Mouse (Mus musculus): Measurements from ENCODE around the gene Rsph10b. TPM values are rescaled to one million over a fixed set of nuclear protein-coding genes. Genes with fewer than 3 reads are reported as not detected.
A peak's percentile ranks its signal among the peaks of the same experiment; 100 is the strongest.

The Rsph10b gene
- polyA plus RNA-seq, 1 experiment: 6.4 TPM

GRCm38 (mm10) chr5:143985381-143985780, 52.5 kb downstream of the Rsph10b start:
- Histone ChIP-seq H3K4me3 (replicated peaks; ENCODE audit: extremely low read depth, low read depth, low read length) (no peak overlapping the region), H3K4me1 (ENCODE audit: control insufficient read depth, insufficient read depth, low read length) (no peaks in the 10 kb centered on the region)
- TF ChIP-seq CTCF (IDR thresholded peaks at IDR 0.05; ENCODE audit: insufficient read depth, low read length) (no peak), POLR2A (IDR thresholded peaks at IDR 0.05; ENCODE audit: borderline replicate concordance, extremely low read depth, low read depth, low read length) (no peak)
- DNase-seq: no peak
- WGBS: 66% methylated on average over 7 of the region's 7 CpGs

- 91% methylated on average over 3 of the region's 3 CpGs for WGBS
- TF ChIP-seq CTCF (IDR thresholded peaks at IDR 0.05; ENCODE audit: insufficient read depth, low read length) (no peak), POLR2A (IDR thresholded peaks at IDR 0.05; ENCODE audit: borderline replicate concordance, extremely low read depth, low read depth, low read length) (no peak)
- no peak for DNase-seq
- no peaks in the 10 kb centered on the region for H3K4me1 ChIP-seq (ENCODE audit: control insufficient read depth, insufficient read depth, low read length)
- no peak overlapping the region for H3K4me3 ChIP-seq (replicated peaks; ENCODE audit: extremely low read depth, low read depth, low read length)
These were observed 54.8 kb downstream of the Rsph10b start for GRCm38 (mm10) chr5:143987596-143987995.

DNA sequence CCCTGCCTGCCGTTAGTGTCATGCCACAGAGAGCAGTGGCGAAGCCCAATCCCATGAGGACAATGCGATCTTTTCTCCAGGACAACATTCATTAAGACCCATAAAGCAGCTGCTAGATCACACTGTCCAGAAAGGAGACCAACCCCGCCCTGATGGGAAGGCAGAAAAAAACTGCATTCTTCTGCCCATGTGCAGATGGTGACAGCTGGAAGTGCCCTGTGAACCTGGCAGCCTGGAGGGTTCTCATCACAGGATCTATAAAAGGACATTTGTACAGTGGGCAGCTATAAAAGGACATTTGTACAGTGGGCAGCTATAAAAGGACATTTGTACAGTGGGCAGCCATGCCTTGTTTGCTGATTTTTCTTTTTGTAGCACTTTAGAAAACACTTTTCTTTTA, 56.2 kb downstream of the Rsph10b start:
- DNase-seq: no peak
- no peak overlapping the region for H3K4me3 ChIP-seq (replicated peaks; ENCODE audit: extremely low read depth, low read depth, low read length)
- TF ChIP-seq CTCF (IDR thresholded peaks at IDR 0.05; ENCODE audit: insufficient read depth, low read length) (no peak), POLR2A (IDR thresholded peaks at IDR 0.05; ENCODE audit: borderline replicate concordance, extremely low read depth, low read depth, low read length) (no peak)
- 84% methylated on average over 4 of the region's 4 CpGs for WGBS
- no peaks in the 10 kb centered on the region; the same call in 1 of the 2 replicates for H3K4me1 ChIP-seq (ENCODE audit: control insufficient read depth, insufficient read depth, low read length)

- no peaks in the 10 kb centered on the region; the same call in 1 of the 2 replicates for H3K4me1 ChIP-seq (ENCODE audit: control insufficient read depth, insufficient read depth, low read length)
- WGBS: 48% methylated on average over 11 of the region's 11 CpGs
- TF ChIP-seq CTCF (IDR thresholded peaks at IDR 0.05; ENCODE audit: insufficient read depth, low read length) (no peak), POLR2A (IDR thresholded peaks at IDR 0.05; ENCODE audit: borderline replicate concordance, extremely low read depth, low read depth, low read length) (no peak)
- no peak overlapping the region for H3K4me3 ChIP-seq (replicated peaks; ENCODE audit: extremely low read depth, low read depth, low read length)
- no peak for DNase-seq
These were observed 57.3 kb downstream of the Rsph10b start for GRCm38 (mm10) chr5:143990086-143990485.

- TF ChIP-seq CTCF (IDR thresholded peaks at IDR 0.05; ENCODE audit: insufficient read depth, low read length): no peak
- no peak for TF ChIP-seq POLR2A (IDR thresholded peaks at IDR 0.05; ENCODE audit: borderline replicate concordance, extremely low read depth, low read depth, low read length)
- 60% methylated on average over 10 of the region's 10 CpGs for WGBS
- peak; percentile 70 for DNase-seq
- Histone ChIP-seq H3K4me3 (replicated peaks; ENCODE audit: extremely low read depth, low read depth, low read length) (no peak overlapping the region), H3K4me1 (ENCODE audit: control insufficient read depth, insufficient read depth, low read length) (no peaks in the 10 kb centered on the region; the same call in 1 of the 2 replicates)
These were observed 59.8 kb downstream of the Rsph10b start for GRCm38 (mm10) chr5:143992661-143993060.

- 74% methylated on average over 8 of the region's 8 CpGs for WGBS
- DNase-seq: no peak
These were observed 60.4 kb downstream of the Rsph10b start for GRCm38 (mm10) chr5:143993260-143993659.

GRCm38 (mm10) chr5:143993849-143994248, 61.0 kb downstream of the Rsph10b start:
- Histone ChIP-seq H3K4me1 (ENCODE audit: control insufficient read depth, insufficient read depth, low read length) (no peaks in the 10 kb centered on the region; the same call in 1 of the 2 replicates), H3K4me3 (replicated peaks; ENCODE audit: extremely low read depth, low read depth, low read length) (no peak overlapping the region)
- DNase-seq: peak; percentile 15
- no peak for TF ChIP-seq CTCF (IDR thresholded peaks at IDR 0.05; ENCODE audit: insufficient read depth, low read length)
- no peak for TF ChIP-seq POLR2A (IDR thresholded peaks at IDR 0.05; ENCODE audit: borderline replicate concordance, extremely low read depth, low read depth, low read length)
- 85% methylated on average over 5 of the region's 5 CpGs for WGBS

More at GRCm38 (mm10) chr5:143993260-143993659, 60.4 kb downstream of the Rsph10b start:
- TF ChIP-seq POLR2A (IDR thresholded peaks at IDR 0.05; ENCODE audit: borderline replicate concordance, extremely low read depth, low read depth, low read length) (no peak), CTCF (IDR thresholded peaks at IDR 0.05; ENCODE audit: insufficient read depth, low read length) (no peak)
- Histone ChIP-seq H3K4me1 (ENCODE audit: control insufficient read depth, insufficient read depth, low read length) (no peaks in the 10 kb centered on the region; the same call in 1 of the 2 replicates), H3K4me3 (replicated peaks; ENCODE audit: extremely low read depth, low read depth, low read length) (no peak overlapping the region)

DNA sequence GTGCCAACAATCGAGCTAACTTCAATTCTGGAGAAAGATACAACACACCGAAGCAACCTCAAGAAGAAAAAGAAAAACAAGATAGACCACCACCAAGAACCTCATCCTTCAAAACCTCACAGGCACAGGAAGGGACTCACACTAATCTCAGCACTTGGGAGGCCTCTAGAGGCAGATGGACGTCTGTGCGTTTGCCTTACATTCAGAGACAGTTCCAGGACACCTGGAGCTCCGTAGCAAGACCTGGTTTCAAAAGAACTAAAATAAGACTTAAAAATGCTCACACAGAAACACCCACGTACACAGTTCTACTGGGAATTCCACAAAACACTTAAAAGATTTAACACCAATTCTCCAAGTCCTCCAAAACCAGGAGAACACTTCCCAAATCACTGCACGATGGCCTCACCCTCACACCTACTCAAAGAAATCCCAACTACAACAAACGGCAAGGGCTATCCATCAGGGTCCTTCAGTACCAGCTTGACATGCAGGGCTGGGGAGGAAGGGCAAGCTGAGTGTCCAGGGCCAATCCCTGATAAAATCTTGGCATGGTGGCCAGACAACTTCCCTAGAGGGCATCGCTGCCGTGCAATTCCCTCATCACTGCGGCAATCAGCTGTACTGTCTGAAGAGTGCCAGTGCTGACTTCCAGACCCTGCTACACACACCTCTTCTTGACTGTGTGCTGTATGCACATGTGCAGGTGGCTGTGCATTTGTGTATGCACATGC, 62.0 kb downstream of the Rsph10b start:
- Histone ChIP-seq H3K4me3 (replicated peaks; ENCODE audit: extremely low read depth, low read depth, low read length) (no peak overlapping the region), H3K4me1 (ENCODE audit: control insufficient read depth, insufficient read depth, low read length) (no peaks in the 10 kb centered on the region; the same call in 1 of the 2 replicates)
- 54% methylated on average over 11 of the region's 11 CpGs for WGBS
- DNase-seq: no peak
- peak; percentile 22; the same call in 1 of the 2 replicates for TF ChIP-seq CTCF (IDR thresholded peaks at IDR 0.05; ENCODE audit: insufficient read depth, low read length)
- no peak for TF ChIP-seq POLR2A (IDR thresholded peaks at IDR 0.05; ENCODE audit: borderline replicate concordance, extremely low read depth, low read depth, low read length)

DNA sequence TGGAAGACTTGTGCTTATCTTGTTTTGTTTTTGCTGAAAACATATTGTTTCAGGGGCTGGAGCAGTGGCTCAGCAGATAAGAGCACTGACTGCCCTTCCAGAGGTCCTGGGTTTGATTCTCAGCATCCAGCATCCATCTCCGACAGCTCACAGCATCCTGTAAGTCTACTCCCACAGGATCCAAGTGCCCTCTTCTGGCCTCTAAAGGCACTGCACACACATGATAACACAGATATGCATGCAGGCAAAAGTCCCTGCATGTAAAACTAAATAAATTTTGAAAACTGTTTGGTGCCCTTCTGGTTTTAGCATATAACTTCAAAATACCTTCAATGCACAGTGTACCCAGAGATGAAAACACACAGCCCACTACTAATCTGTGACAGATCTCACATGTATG, 66.6 kb downstream of the Rsph10b start:
- no peak for DNase-seq
- TF ChIP-seq CTCF (IDR thresholded peaks at IDR 0.05; ENCODE audit: insufficient read depth, low read length): no peak; the same call in 1 of the 2 replicates
- no peak for TF ChIP-seq POLR2A (IDR thresholded peaks at IDR 0.05; ENCODE audit: borderline replicate concordance, extremely low read depth, low read depth, low read length)
- Histone ChIP-seq H3K4me3 (replicated peaks; ENCODE audit: extremely low read depth, low read depth, low read length) (no peak overlapping the region), H3K4me1 (ENCODE audit: control insufficient read depth, insufficient read depth, low read length) (no peaks in the 10 kb centered on the region)
- WGBS: 79% methylated on average over 1 of the region's 1 CpGs

All from lung, adult 2 months (tissue).